Mouse (Mus musculus): ENCODE data around the gene Vps53.

DNA sequence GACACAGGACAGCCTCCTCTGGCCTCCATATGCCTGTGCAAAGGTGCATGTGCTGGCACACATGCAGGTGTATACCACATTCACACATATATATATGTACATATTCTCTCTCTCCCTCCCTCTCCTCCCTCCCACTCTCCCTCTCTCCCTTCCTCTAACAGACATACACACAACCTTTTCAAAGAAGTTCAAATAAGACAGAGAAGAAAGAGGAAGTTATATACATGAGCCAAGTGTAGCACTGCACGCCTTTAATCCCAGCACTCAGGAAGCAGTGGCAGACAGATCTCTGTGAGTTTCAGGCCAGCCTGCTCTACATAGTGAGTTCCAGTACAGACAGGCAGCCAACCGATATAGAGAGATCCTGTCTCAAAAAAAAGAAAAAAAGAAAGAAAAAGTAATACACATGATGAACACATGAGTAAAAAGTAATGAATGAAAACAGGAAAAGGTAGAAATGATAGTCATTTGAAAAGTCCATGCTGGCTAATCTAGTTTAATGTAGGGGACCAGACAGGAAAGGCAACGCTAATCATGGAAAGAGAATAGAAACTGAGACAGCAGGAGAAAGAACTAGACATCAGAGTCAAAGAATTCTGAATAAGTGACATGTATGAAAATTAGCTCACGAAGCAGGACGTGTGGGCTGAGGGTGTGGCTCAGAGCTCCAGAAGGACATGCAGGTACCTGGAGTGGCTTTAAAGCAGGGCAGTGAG is 26.1 kb downstream of the Vps53 start:
- TF ChIP-seq CTCF (IDR thresholded peaks at IDR 0.05; ENCODE audit: low read depth) = no peak
- no peak for TF ChIP-seq EP300 (IDR thresholded peaks at IDR 0.05; ENCODE audit: low read depth)

Measured in heart, postnatal 0 days (tissue).